Comparison of ENCODE assay signal across 9 mouse cellular contexts in genomic region chr11:97416637-97417035, GRCm38 (mm10). TPM values are rescaled to one million over a fixed set of nuclear protein-coding genes. Genes with fewer than 3 reads are reported as not detected.
A peak's percentile ranks its signal among the peaks of the same experiment; 100 is the strongest.
DNase-seq lines count a peak whose midpoint lies in the region; ATAC-seq and TF ChIP-seq lines count a peak whose summit lies in the region.
"Had no signal": no experiment of that assay in that cellular context is flagged by ENCODE, and none has a peak within 500 bp of the region (broad histone marks: within the 10 kb centered on the region; RNA-seq: fewer than 3 reads in every experiment).

No protein-coding gene starts in this region.

- H3K4me2 ChIP-seq in kidney, embryonic 16.5 days (replicated peaks; ENCODE audit: low read depth, low read length): peak overlapping the region; percentile 81
- H3K4me2 ChIP-seq in embryonic facial prominence, embryonic 14.5 days (ENCODE audit: low read depth, low read length): peak overlapping the region; percentile 65
- H3K4me2 ChIP-seq in liver, embryonic 12.5 days: peak overlapping the region; percentile 97

- no peaks in the 10 kb centered on the region for H3K27me3 ChIP-seq in kidney, embryonic 16.5 days (ENCODE audit: insufficient read depth, low read length)
- H3K27me3 ChIP-seq in kidney, adult 2 months (replicated peaks; ENCODE audit: control insufficient read depth, insufficient read depth, low read length): no peaks in the 10 kb centered on the region
- H3K27me3 ChIP-seq in MEL (ENCODE audit: control insufficient read depth in 1 of 2, insufficient read depth in 2 of 2, low read length in 2 of 2): no peaks in the 10 kb centered on the region
- H3K27me3 ChIP-seq in embryonic facial prominence, embryonic 14.5 days (replicated peaks; ENCODE audit: control insufficient read depth, insufficient read depth, low read length): no peaks in the 10 kb centered on the region
- no peaks in the 10 kb centered on the region for H3K27me3 ChIP-seq in liver, embryonic 12.5 days (replicated peaks)

- peak overlapping the region; percentile 86; the same call in 1 of the 2 replicates for H3K9ac ChIP-seq in kidney, embryonic 16.5 days (replicated peaks; ENCODE audit: low read length)
- no peak overlapping the region for H3K9ac ChIP-seq in MEL (ENCODE audit: control insufficient read depth, low read depth, low read length, poor library complexity, severe bottlenecking)
- no peak overlapping the region for H3K9ac ChIP-seq in embryonic facial prominence, embryonic 14.5 days (ENCODE audit: low read depth, low read length)
- no peak overlapping the region for H3K9ac ChIP-seq in liver, embryonic 12.5 days

- WGBS in kidney, embryonic 16.5 days: 10% methylated on average over 5 of the region's 5 CpGs
- 22% methylated on average over 5 of the region's 5 CpGs for WGBS in kidney, adult 2 months
- WGBS in embryonic facial prominence, embryonic 14.5 days: 12% methylated on average over 5 of the region's 5 CpGs
- WGBS in liver, embryonic 12.5 days (ENCODE audit: insufficient replicate concordance): 5% methylated on average over 5 of the region's 5 CpGs

- peaks cover 3% of the 10 kb centered on the region; the same call in 1 of the 2 replicates for H3K79me2 ChIP-seq in MEL (ENCODE audit: control insufficient read depth, insufficient read depth, low read length, poor library complexity)

- no peak for TF ChIP-seq CTCF in kidney, adult 2 months (conservative IDR thresholded peaks at IDR 0.05; ENCODE audit: insufficient read depth, insufficient read length, low read depth, low read length)
- no peak for TF ChIP-seq CTCF in MEL (IDR thresholded peaks at IDR 0.05 in 2 of 3, conservative IDR thresholded peaks at IDR 0.05 in 1 of 3; ENCODE audit: control insufficient read depth in 1 of 3, insufficient read depth in 1 of 3, low read depth in 2 of 3, low read length in 3 of 3, poor library complexity in 1 of 3, severe bottlenecking in 1 of 3)

- H3K27ac ChIP-seq in kidney, embryonic 16.5 days (ENCODE audit: low read length): peak overlapping the region; percentile 84; the same call in 1 of the 2 replicates
- no peak overlapping the region for H3K27ac ChIP-seq in kidney, adult 2 months (ENCODE audit: insufficient read depth, low read depth, low read length)
- H3K27ac ChIP-seq in MEL (ENCODE audit: control insufficient read depth, low read depth, low read length): no peak overlapping the region
- H3K27ac ChIP-seq in embryonic facial prominence, embryonic 14.5 days (replicated peaks; ENCODE audit: low read depth, low read length): peak overlapping the region; percentile 45
- peak overlapping the region; percentile 82; the same call in 1 of the 2 replicates for H3K27ac ChIP-seq in liver, embryonic 12.5 days

- H3K4me1 ChIP-seq in kidney, embryonic 16.5 days (ENCODE audit: insufficient read depth, low read length): peaks cover 28% of the 10 kb centered on the region
- peaks cover 3% of the 10 kb centered on the region; the same call in 1 of the 2 replicates for H3K4me1 ChIP-seq in kidney, adult 2 months (ENCODE audit: control insufficient read depth, insufficient read depth, low read length)
- peaks cover 2 to 5% of the 10 kb centered on the region in 2 experiments; a peak in 1 of 4 replicates for H3K4me1 ChIP-seq in MEL (ENCODE audit: control insufficient read depth in 1 of 2, insufficient read depth in 2 of 2, low read length in 2 of 2)
- H3K4me1 ChIP-seq in embryonic facial prominence, embryonic 14.5 days (ENCODE audit: control insufficient read depth, insufficient read depth, low read length): peaks cover 18% of the 10 kb centered on the region; the same call in 1 of the 2 replicates
- peaks cover 54% of the 10 kb centered on the region for H3K4me1 ChIP-seq in liver, embryonic 12.5 days

- H3K4me3 ChIP-seq in kidney, embryonic 16.5 days (ENCODE audit: low read length): peak overlapping the region; percentile 82
- no peak overlapping the region for H3K4me3 ChIP-seq in kidney, adult 2 months (ENCODE audit: insufficient read depth, low read depth, low read length)
- no peak overlapping the region; a peak in 1 of 4 replicates for H3K4me3 ChIP-seq in MEL (ENCODE audit: control insufficient read depth in 1 of 2, insufficient read depth in 1 of 2, low read depth in 2 of 2, low read length in 2 of 2)
- peak overlapping the region; percentile 64 for H3K4me3 ChIP-seq in embryonic facial prominence, embryonic 14.5 days (ENCODE audit: low read depth, low read length)
- peak overlapping the region; percentile 79 for H3K4me3 ChIP-seq in liver, embryonic 12.5 days

- no peak for DNase-seq in kidney, adult 2 months
- DNase-seq in MEL (ENCODE audit: low read depth, low spot score): peak; percentile 24
- no peak for DNase-seq in embryonic facial prominence, embryonic 14.5 days (ENCODE audit: low spot score)
- DNase-seq in cerebellum, adult 9-10 months: no peak
- no peak for DNase-seq in kidney, postnatal 4 days
- DNase-seq: cerebellum, adult 11-12 months had no signal

- no peak for ATAC-seq in kidney, embryonic 16.5 days (ENCODE audit: low FRiP score, low TSS enrichment)
- no peak for ATAC-seq in embryonic facial prominence, embryonic 14.5 days (ENCODE audit: low read depth)
- no peak for ATAC-seq in liver, embryonic 12.5 days
- ATAC-seq in erythroid progenitor cell, adult 5-6 weeks (replicated peaks; ENCODE audit: low FRiP score, poor library complexity, severe bottlenecking): no peak

- no peak for TF ChIP-seq EP300 in MEL (IDR thresholded peaks at IDR 0.05; ENCODE audit: low read depth in 1 of 2, low read length in 2 of 2)

- no peaks in the 10 kb centered on the region for H3K9me3 ChIP-seq in kidney, embryonic 16.5 days (ENCODE audit: low read length)
- no peaks in the 10 kb centered on the region for H3K9me3 ChIP-seq in MEL (replicated peaks; ENCODE audit: insufficient read depth, low read length)
- H3K9me3 ChIP-seq in embryonic facial prominence, embryonic 14.5 days (ENCODE audit: control insufficient read depth, low read length): no peaks in the 10 kb centered on the region
- H3K9me3 ChIP-seq in liver, embryonic 12.5 days (replicated peaks): no peaks in the 10 kb centered on the region

- no peak for TF ChIP-seq POLR2A in kidney, adult 2 months (IDR thresholded peaks at IDR 0.05; ENCODE audit: low read depth, low read length)
- no peak for TF ChIP-seq POLR2A in MEL (IDR thresholded peaks at IDR 0.05; ENCODE audit: control insufficient read depth in 1 of 2, insufficient read depth in 1 of 2, low read depth in 1 of 2, low read length in 2 of 2, poor library complexity in 1 of 2)

- no peak for TF ChIP-seq RAD21 in MEL (IDR thresholded peaks at IDR 0.05; ENCODE audit: low read depth, low read length)

- H3K36me3 ChIP-seq in kidney, embryonic 16.5 days (ENCODE audit: insufficient read depth, low read length): no peaks in the 10 kb centered on the region
- no peaks in the 10 kb centered on the region for H3K36me3 ChIP-seq in kidney, adult 2 months (ENCODE audit: control insufficient read depth, insufficient read depth, low read length)
- H3K36me3 ChIP-seq in MEL (ENCODE audit: control insufficient read depth in 1 of 2, insufficient read depth in 2 of 2, low read length in 2 of 2): peaks cover 0 to 2% of the 10 kb centered on the region in 2 experiments; a peak in 1 of 4 replicates
- no peaks in the 10 kb centered on the region; the same call in 1 of the 2 replicates for H3K36me3 ChIP-seq in embryonic facial prominence, embryonic 14.5 days (ENCODE audit: control insufficient read depth, insufficient read depth, low read length)
- no peaks in the 10 kb centered on the region for H3K36me3 ChIP-seq in liver, embryonic 12.5 days

TF ChIP-seq in MEL, 35 proteins besides CTCF, POLR2A, EP300 and RAD21:
- TF ChIP-seq NRF1 (IDR thresholded peaks at IDR 0.05; ENCODE audit: insufficient read depth, low read depth, low read length, poor library complexity, severe bottlenecking) (no peak), MXI1 (IDR thresholded peaks at IDR 0.05; ENCODE audit: low read depth, low read length) (0 out of 2 replicates have a peak, but pooled peaks have one; percentile 20)

RNA-seq across cellular contexts. Expression of gene Arhgap23, which starts 1.3 kb away (rescaled TPM):
- 6.0 and 6.2 TPM in 2 replicates for polyA plus RNA-seq in kidney, embryonic 16.5 days (2015; fragmentation: Nextera tagmentation; extraction: Ambion mirVana)
- polyA plus RNA-seq in kidney, adult 2 months (2012; rRNA removed): 14.9 and 17.1 TPM in 2 replicates
- total RNA-seq in MEL (2012; rRNA removed): 1.7 and 1.8 TPM in 2 replicates
- polyA plus RNA-seq in MEL (2012; ENCODE audit: insufficient read depth in 1 of 2, insufficient read length in 2 of 2, low read depth in 1 of 2, low replicate concordance in 2 of 2, missing spikeins in 1 of 2): 1 to 10 TPM in 1 of 2 experiments, not detected in 1; 7.5 TPM
- 8.9 and 9.5 TPM in 2 replicates for polyA plus RNA-seq in embryonic facial prominence, embryonic 14.5 days (2014; fragmentation: Nextera tagmentation; extraction: Ambion mirVana)
- 17.3 and 19.7 TPM in 2 replicates for polyA plus RNA-seq in liver, embryonic 12.5 days (2016; fragmentation: Nextera tagmentation; extraction: Ambion mirVana)
- total RNA-seq in erythroid progenitor cell, adult 5-6 weeks (2015; ENCODE audit: low replicate concordance): 76.8 and 82.6 TPM in 2 replicates
- 65.7 and 71.1 TPM in 2 replicates for total RNA-seq in erythroid progenitor cell, adult 5-6 weeks (2017; ENCODE audit: low replicate concordance)

RNA-seq across cellular contexts. Expression of gene Socs7, which starts 54.3 kb away (rescaled TPM):
- 3.4 and 3.5 TPM in 2 replicates for polyA plus RNA-seq in kidney, embryonic 16.5 days (2015; fragmentation: Nextera tagmentation; extraction: Ambion mirVana)
- 12.9 and 13.5 TPM in 2 replicates for polyA plus RNA-seq in kidney, adult 2 months (2012; rRNA removed)
- total RNA-seq in MEL (2012; rRNA removed): 18.7 and 21.0 TPM in 2 replicates
- polyA plus RNA-seq in MEL (2012; ENCODE audit: insufficient read depth in 1 of 2, insufficient read length in 2 of 2, low read depth in 1 of 2, low replicate concordance in 2 of 2, missing spikeins in 1 of 2): 10 to 100 TPM in 1 of 2 experiments, not detected in 1; 19.3 TPM
- 3.0 and 3.1 TPM in 2 replicates for polyA plus RNA-seq in embryonic facial prominence, embryonic 14.5 days (2014; fragmentation: Nextera tagmentation; extraction: Ambion mirVana)
- polyA plus RNA-seq in liver, embryonic 12.5 days (2016; fragmentation: Nextera tagmentation; extraction: Ambion mirVana): 1.9 and 2.1 TPM in 2 replicates
- total RNA-seq in erythroid progenitor cell, adult 5-6 weeks (2015; ENCODE audit: low replicate concordance): 2.5 and 2.9 TPM in 2 replicates
- 5.4 and 6.0 TPM in 2 replicates for total RNA-seq in erythroid progenitor cell, adult 5-6 weeks (2017; ENCODE audit: low replicate concordance)

Comparison
In these comparisons a context has a peak if more than half of its experiments do, and no peak if none do; other contexts are left out.
1. H3K27ac ChIP-seq: peak in kidney, embryonic 16.5 days (single experiment), embryonic facial prominence, embryonic 14.5 days (single experiment) and liver, embryonic 12.5 days (single experiment); none in kidney, adult 2 months (single experiment) and MEL (single experiment).
2. H3K4me3 ChIP-seq: peak in kidney, embryonic 16.5 days (single experiment), embryonic facial prominence, embryonic 14.5 days (single experiment) and liver, embryonic 12.5 days (single experiment); none in kidney, adult 2 months (single experiment) and MEL (0 of 2).
3. Peak in every context shown above with its lines, with median percentiles within 50 percentile points of each other: H3K4me2 ChIP-seq.